Mouse (Mus musculus): ENCODE results near the gene Ppp1r37. TPM values are rescaled to one million over a fixed set of nuclear protein-coding genes. Genes with fewer than 3 reads are reported as not detected.

The Ppp1r37 gene
- polyA plus RNA-seq, 1 experiment: 35.9 TPM

DNA sequence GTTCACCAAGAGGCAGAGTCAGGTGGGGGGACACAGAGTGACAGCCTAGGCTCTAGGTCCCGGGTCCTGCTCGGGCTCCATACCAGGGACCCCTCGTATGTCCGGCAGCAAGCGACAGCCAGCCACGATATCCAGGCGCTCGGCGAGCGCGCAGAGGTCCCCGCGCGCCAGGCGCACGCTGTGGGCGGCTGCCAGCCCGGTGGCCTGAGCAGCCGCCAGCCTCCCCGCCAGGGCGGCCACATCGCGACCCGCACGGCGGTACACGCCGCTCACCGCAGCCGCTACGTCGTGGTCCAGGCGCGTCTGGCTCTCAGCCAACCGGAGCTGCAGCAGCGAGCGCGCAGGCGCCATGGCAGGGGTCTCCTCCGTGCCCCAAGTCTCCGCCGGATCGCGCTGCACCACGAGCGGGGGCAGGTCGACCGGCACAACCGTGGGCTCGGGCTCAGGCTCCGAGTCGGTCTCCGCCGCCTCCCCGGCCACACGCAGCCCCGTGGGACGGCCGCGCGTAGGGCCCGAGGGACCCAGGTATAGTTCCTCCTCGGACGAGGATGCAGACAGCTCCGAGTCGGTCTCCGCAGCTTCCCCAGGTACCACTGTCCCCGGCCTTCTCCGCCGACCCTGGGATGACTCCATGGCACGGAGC lies 55.8 kb downstream of the Ppp1r37 start:
- Histone ChIP-seq H3K4me1 (ENCODE audit: control insufficient read depth, insufficient read depth, insufficient read length, low read length) (peaks cover 3% of the 10 kb centered on the region), H3K27ac (replicated peaks; ENCODE audit: low read depth, low read length) (no peak overlapping the region), H3K4me3 (ENCODE audit: insufficient read depth, low read depth, low read length) (peak overlapping the region; percentile 95)

DNA sequence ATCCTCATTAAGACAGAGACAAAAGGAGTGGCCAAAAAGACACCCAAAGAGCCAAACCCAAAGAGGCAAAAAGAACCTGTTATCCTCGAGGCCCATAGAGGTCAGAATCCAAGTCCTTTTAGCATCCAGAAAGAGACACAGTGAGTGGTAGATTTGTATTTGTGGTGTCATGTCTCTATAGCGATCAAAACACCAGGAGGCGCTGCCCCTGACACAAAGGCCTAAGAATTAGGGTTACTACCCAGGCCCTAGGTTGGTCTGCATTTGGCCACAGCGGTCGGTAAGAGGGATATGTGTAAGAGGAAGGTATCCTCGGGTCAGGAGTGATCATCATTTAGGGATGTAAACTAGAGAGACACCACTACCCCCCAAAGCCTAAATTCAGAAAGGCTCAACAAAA lies 56.5 kb downstream of the Ppp1r37 start:
- no peak overlapping the region for H3K4me3 ChIP-seq (ENCODE audit: insufficient read depth, low read depth, low read length)
- peaks cover 3% of the 10 kb centered on the region for H3K4me1 ChIP-seq (ENCODE audit: control insufficient read depth, insufficient read depth, insufficient read length, low read length)
- H3K27ac ChIP-seq (replicated peaks; ENCODE audit: low read depth, low read length): no peak overlapping the region

DNA sequence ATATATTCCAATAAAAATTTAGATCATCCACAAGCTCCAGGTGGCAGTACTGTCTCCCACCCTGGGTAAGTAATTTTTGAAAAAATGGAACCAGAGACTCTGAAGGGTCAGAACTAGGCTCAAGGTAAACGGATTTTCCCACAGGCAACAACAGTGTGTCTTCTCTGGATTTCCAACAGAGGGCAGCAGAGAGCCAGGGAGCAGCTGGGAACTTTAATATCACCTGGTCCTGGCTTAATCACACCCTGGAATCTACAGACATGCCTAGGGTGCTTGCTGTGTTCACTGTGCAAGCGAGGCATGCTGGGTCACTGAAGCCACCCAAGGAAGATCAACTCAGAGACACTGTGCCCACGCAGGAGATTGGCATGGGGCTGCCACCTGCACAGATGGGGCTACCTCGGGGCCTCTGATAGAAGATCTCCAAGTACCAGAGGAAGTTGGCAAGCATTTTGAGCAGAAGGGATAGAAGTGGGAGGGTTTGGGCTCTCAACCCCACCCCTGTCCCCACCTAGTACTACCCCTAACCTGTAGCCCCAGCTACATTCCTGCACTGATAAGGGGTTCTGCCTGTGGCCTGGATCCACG lies 59.3 kb downstream of the Ppp1r37 start:
- Histone ChIP-seq H3K4me1 (ENCODE audit: control insufficient read depth, insufficient read depth, insufficient read length, low read length) (no peaks in the 10 kb centered on the region; the same call in 1 of the 2 replicates), H3K27ac (replicated peaks; ENCODE audit: low read depth, low read length) (no peak overlapping the region), H3K4me3 (ENCODE audit: insufficient read depth, low read depth, low read length) (no peak overlapping the region)

DNA sequence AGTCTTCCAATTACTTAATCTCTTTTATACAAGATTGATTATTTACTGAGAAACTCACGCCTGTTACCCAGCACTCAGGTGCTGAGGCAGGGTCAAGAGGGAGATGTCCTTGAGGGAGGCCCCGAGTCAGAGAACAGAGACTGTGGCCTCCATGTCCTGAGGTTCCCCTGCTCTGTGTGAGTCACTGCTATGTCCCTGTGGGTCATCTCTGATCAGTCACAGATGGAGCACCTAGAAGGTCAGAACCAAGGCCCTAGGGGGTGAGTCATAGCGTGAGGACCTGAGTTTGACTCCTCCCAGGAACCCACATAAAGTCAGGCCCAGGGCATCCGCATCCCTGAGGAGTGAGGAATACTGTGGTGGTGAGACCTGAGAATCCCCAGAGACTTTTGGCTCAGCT lies 61.2 kb downstream of the Ppp1r37 start:
- H3K27ac ChIP-seq (replicated peaks; ENCODE audit: low read depth, low read length): 0 out of 2 replicates have a peak overlapping the region, but pooled peaks have one; percentile 5
- no peak overlapping the region for H3K4me3 ChIP-seq (ENCODE audit: insufficient read depth, low read depth, low read length)
- H3K4me1 ChIP-seq (ENCODE audit: control insufficient read depth, insufficient read depth, insufficient read length, low read length): no peaks in the 10 kb centered on the region

DNA sequence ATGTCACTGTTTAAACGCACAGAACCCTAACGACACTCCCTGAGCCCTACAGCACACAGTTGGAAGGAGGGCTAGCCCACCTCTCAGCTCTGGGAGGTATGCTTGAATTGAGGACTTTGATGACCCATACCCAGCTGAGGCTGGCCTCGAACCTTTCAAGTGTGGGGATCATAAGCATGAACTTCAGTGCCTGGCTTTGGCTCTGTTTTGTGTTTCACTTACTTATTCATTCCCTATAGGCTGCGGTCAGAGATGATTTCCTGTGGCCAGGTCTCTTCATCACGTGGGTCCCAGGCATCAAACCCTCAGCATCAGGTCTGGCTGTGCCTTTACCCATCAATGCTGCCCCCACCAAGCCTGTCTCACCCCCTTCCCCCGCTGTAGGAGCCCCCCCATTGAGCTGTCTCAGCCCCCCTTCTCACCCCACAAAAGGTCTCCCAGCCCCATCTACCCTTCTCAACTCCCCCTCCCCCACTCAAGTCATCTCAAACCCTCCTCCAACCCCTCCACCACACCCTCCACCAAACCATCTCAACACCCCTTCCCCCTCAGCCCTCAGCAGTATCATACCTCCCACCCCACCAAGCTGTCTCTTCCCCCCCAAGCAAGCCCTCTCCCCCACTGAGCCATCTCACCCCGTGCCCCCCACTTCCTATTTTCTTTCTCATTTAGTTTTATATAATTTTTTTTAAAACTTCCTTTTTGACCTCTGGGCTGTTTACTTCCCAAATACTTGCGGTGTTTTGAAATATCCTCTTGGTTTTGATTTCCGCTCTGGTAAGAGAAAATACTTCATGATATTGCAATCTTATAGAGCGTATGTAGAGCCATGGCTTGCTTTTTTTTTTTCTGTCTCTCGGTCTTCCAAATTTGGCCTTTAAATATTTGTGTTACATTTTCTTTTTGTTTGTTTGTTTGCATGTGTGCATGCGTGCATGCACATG lies 62.2 kb downstream of the Ppp1r37 start:
- Histone ChIP-seq H3K4me1 (ENCODE audit: control insufficient read depth, insufficient read depth, insufficient read length, low read length) (0 out of 2 replicates have a peak, but pooled peaks cover 2% of the 10 kb centered on the region), H3K4me3 (ENCODE audit: insufficient read depth, low read depth, low read length) (no peak overlapping the region), H3K27ac (replicated peaks; ENCODE audit: low read depth, low read length) (no peak overlapping the region)

DNA sequence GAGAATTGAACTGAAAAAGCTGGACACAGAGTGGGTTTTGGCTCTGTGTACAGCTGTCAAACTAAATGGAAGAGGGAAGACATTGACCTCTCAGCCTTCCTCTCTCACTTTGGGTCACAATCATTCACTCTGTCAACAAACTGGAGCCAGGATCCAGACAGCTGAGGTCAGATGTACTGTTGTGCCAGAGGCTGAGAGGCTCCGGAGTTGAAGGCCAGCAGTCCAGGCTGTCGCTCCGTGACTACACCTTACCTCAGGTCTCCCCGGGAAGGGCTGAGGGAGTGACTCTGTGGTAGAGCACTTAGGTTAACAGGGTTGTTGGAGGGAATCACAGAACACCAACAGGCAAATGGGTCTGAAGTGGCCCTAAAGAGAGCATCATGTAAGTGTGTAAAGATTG lies 64.5 kb downstream of the Ppp1r37 start:
- H3K4me3 ChIP-seq (ENCODE audit: insufficient read depth, low read depth, low read length): no peak overlapping the region
- H3K27ac ChIP-seq (replicated peaks; ENCODE audit: low read depth, low read length): no peak overlapping the region
- 0 out of 2 replicates have a peak, but pooled peaks cover 2% of the 10 kb centered on the region for H3K4me1 ChIP-seq (ENCODE audit: control insufficient read depth, insufficient read depth, insufficient read length, low read length)

DNA sequence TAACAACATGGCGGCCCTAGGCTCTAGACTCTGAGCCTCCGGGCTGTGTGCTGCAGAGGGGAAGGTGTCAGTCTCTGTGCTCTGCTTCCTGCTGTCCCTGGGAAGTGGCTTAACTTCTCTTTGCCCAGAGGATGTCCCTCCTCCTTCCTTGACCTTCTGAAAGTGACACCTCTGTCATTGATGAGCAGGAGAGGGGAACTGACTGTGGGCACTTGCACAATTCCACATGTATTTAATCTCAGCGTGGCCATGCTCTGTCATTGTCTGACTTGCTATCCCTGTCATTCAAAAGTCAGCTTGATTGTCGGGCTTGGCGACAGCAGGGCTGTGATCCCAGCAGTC lies 66.7 kb downstream of the Ppp1r37 start:
- H3K4me3 ChIP-seq (ENCODE audit: insufficient read depth, low read depth, low read length): no peak overlapping the region
- no peak overlapping the region for H3K27ac ChIP-seq (replicated peaks; ENCODE audit: low read depth, low read length)
- H3K4me1 ChIP-seq (ENCODE audit: control insufficient read depth, insufficient read depth, insufficient read length, low read length): peaks cover 7% of the 10 kb centered on the region

DNA sequence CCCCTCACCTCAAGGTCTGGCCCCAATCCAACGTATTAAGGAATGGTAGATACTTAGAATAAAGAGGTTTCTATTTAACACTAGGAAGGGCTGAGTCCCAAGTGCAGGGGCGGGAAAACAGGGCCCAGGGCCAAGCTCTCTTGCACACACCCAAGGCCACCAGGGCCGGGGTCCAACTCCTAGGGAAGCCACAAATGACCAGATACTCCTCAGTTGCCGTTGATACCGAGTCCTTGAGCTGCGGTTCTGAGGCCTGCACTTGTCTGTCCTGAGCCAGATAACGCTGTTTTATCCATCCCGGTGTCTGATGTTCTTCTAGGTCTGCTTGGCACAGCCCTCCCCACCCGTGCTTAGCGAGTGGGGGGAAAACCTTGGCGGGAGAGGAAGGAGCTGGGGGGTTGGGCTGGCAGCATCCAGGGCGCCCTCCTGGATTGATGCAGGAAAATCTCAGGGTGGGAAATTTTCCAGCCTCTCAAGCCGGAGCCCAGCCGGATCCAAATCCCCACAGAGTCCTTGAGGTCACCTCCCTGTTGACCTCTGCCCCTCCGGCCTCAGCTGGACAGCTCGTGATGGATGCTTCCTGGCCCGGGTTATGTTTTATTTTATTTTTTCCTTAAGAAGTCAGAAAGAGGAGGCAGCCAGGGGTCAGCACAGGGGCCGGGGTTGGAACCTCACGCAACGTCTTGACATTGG lies 67.2 kb downstream of the Ppp1r37 start:
- no peak overlapping the region for H3K27ac ChIP-seq (replicated peaks; ENCODE audit: low read depth, low read length)
- peaks cover 7% of the 10 kb centered on the region for H3K4me1 ChIP-seq (ENCODE audit: control insufficient read depth, insufficient read depth, insufficient read length, low read length)
- H3K4me3 ChIP-seq (ENCODE audit: insufficient read depth, low read depth, low read length): no peak overlapping the region

DNA sequence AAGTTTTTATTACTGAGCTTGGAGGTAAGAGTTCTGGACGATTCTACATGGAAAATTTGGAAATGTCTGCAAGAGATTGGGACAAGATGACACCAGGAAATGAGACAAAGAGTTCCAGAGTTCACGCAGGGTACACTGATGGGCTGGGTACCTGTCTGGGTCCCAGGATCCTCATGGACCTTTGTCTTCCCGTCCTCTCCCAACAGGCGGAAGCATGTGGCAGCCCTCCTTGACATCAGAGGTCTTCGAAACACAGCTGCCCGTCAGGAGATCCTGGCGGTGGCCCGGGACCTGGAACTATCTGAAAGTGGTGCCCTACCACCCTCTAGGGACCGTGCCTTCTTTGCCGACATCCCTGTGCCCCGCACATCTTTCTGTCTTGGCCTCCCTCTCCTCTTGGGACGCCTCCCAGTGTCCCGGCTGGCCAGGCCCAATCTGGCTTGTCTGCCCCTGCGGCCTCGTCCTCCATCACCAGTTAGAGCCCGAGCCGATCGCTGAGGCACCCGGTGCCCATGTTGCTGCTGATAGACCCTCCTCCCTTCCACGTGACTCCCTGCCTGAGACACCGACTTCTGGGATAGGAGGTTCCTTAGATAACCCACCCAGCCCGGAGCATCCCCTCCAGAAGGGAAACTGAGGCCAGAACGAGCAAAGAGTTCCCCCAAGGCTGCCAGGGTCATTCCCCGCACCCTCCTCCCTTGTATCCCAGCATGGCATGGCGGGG lies 68.0 kb downstream of the Ppp1r37 start:
- H3K4me1 ChIP-seq (ENCODE audit: control insufficient read depth, insufficient read depth, insufficient read length, low read length): peaks cover 7% of the 10 kb centered on the region
- no peak overlapping the region for H3K27ac ChIP-seq (replicated peaks; ENCODE audit: low read depth, low read length)

DNA sequence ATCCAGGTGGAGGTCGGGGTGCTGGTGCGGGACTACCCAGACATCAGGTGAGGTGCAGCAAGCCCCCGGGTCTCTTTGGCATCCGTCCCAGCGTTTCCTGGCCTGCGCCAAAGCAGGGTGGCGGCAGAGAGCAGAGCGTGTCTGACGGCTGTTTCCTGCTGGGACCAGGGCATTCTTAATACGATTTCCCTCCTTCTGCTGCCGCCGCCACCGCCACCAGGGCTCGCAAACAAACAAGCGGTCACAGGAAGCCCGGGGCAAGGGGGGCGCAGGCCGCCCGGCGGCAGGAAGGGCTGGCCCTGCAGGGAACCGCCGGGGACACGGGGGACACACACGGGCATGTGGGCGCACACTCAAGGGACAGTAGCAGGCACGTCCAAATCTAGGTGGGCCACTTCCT lies 71.1 kb downstream of the Ppp1r37 start:
- Histone ChIP-seq H3K4me3 (ENCODE audit: insufficient read depth, low read depth, low read length) (no peak overlapping the region; the same call in 1 of the 2 replicates), H3K27ac (replicated peaks; ENCODE audit: low read depth, low read length) (peak overlapping the region; percentile 41; the same call in 1 of the 2 replicates), H3K4me1 (ENCODE audit: control insufficient read depth, insufficient read depth, insufficient read length, low read length) (peaks cover 7% of the 10 kb centered on the region)

More for the DNA sequence above, 68.0 kb downstream of the Ppp1r37 start:
- no peak overlapping the region for H3K4me3 ChIP-seq (ENCODE audit: insufficient read depth, low read depth, low read length)

DNA sequence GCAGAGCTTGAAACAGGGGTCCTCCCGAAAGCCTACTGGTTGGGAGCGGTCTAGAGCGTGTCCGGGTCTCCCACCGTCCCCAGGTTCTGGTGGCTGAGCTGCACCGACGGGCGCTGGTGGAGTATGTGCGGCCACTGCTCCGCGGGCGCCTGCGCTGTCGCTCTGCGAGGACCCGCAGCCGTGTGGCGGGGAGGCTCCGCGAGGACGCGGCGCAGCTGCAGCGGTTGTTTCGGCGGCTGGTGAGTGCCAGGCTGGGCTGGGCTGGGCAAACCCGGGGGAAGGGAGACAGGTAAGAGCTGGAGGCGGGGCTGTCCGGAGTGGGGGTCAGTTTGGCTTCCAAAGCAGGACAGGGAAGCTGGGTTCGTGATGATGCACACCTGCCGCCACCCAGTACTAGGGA lies 73.4 kb downstream of the Ppp1r37 start:
- no peak overlapping the region for H3K27ac ChIP-seq (replicated peaks; ENCODE audit: low read depth, low read length)
- H3K4me3 ChIP-seq (ENCODE audit: insufficient read depth, low read depth, low read length): no peak overlapping the region
- H3K4me1 ChIP-seq (ENCODE audit: control insufficient read depth, insufficient read depth, insufficient read length, low read length): peaks cover 6% of the 10 kb centered on the region

DNA sequence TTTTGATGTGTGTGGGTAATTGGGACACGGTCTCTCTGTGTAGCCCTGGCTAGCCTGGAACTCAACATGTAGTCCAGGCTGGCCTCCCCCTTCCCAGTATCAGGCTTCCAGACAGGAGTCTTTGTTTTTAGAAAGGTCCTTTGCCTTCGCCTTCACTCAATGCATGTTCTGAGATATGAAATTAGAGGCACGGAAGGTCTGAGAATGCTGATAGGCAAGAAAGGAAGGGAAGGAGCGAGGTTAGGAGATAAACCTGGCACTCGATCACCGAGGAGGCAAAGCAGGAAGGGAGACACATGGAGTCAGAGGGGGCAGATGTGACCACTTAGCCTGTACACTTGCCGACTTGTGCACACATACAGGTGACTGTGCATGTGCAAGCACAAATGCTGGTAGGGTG lies 76.3 kb downstream of the Ppp1r37 start:
- Histone ChIP-seq H3K4me1 (ENCODE audit: control insufficient read depth, insufficient read depth, insufficient read length, low read length) (peaks cover 2% of the 10 kb centered on the region), H3K27ac (replicated peaks; ENCODE audit: low read depth, low read length) (no peak overlapping the region), H3K4me3 (ENCODE audit: insufficient read depth, low read depth, low read length) (no peak overlapping the region)

DNA sequence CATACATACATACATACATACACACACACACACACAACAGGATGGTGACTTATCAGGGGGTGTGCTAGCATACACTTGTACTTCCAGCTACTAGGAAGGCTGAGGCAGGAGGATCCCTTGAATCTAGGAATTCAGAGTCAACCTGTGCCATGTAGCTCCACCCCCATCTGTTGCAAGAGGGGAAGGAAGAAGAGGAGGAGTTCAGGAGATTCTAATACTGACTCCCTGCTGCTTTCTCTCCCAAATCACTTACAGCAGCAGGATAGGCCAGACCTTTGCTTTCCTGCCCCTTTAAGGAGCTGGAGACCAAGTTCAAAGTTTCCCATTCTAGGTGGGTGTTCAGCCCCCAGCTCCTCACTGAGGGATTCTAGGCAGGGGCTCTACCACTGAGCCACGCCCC lies 77.4 kb downstream of the Ppp1r37 start:
- Histone ChIP-seq H3K4me3 (ENCODE audit: insufficient read depth, low read depth, low read length) (no peak overlapping the region), H3K27ac (replicated peaks; ENCODE audit: low read depth, low read length) (no peak overlapping the region), H3K4me1 (ENCODE audit: control insufficient read depth, insufficient read depth, insufficient read length, low read length) (no peaks in the 10 kb centered on the region)

DNA sequence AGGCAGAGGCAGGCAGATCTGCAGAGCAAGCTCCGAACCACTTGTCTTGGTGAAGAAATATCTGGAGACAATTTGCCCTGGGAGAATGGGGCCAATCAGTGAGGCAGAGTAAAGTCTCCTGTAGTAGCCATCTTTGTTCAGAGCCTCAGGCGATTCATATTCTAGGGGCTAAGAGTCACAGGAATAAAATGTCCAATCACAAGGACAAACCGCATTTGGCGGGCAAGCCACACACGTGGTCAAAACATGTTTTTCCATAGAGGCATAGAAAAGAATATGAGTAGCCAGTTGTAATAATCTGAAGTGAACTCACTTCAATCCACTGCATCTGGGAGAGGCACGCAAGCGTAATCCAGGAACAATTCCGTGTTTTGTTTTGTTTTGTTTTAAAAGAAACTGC lies 79.6 kb downstream of the Ppp1r37 start:
- no peak overlapping the region for H3K4me3 ChIP-seq (ENCODE audit: insufficient read depth, low read depth, low read length)
- H3K4me1 ChIP-seq (ENCODE audit: control insufficient read depth, insufficient read depth, insufficient read length, low read length): peaks cover under 1% of the 10 kb centered on the region; the same call in 1 of the 2 replicates
- no peak overlapping the region for H3K27ac ChIP-seq (replicated peaks; ENCODE audit: low read depth, low read length)

Data from brown adipose tissue, adult 24 weeks (tissue).